Mouse (Mus musculus) kidney, postnatal 4 days (tissue): ENCODE data around the gene Slc38a1.
A peak's percentile ranks its signal among the peaks of the same experiment; 100 is the strongest.

Source experiments
- DNase-seq, 2 experiments: peaks; one replicate each; pipeline ENCODE4 v3.0.0; 2021; ENCODE audit warnings: mixed read lengths in 2 of 2

Slc38a1 gene

GRCm38 (mm10) chr15:96642436-96643405, at the start of gene Slc38a1:
Gene Slc38a1, minus strand, starts transcription at chr15:96642913.
- DNase-seq = peak; percentile 59 to 70

- DNase-seq = no peak
These were observed 49.7 kb upstream of the Slc38a1 start for GRCm38 (mm10) chr15:96692401-96692800.

DNA sequence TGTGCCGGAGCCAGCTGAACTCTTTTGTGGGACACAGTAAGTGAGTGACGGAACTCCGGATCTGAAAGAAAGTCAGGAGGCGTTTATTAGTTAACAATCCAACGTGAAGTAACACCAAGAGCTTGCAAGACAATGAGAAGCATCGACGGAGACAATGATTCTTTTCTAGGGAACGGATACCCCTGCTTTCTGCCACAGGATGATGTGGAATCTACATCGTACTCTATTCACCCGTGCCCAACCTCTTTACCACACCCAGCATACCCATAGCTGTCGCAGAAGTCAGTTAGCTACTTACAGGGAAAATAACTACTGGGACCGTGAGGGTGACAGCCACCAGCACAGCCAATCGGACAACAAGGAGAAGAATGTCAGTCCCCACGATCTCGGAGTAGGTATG, 48.7 kb upstream of the Slc38a1 start:
- DNase-seq = no peak

DNA sequence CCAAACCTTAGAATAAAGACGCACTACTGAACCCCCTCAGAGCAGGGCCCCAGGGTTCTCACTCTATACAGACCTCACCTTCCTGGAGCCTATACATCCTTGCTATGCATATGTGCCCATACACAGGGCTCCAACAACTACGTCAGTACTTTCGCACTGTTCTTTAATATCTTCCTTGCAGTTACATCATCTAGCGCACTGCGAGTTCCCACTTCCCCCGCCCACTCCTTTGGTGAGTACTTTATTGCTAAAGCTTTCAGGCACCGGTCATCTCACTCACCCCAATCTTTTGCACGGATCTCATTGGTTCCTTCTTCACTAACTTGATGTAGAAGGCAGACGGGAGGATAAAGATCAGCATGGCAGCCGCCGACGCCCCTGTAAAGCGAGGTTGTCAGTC, 48.1 kb upstream of the Slc38a1 start:
- no peak for DNase-seq

- no peak for DNase-seq
These were observed 47.2 kb upstream of the Slc38a1 start for GRCm38 (mm10) chr15:96689919-96690318.

GRCm38 (mm10) chr15:96688784-96689318, 46.1 kb upstream of the Slc38a1 start:
- no peak for DNase-seq

DNA sequence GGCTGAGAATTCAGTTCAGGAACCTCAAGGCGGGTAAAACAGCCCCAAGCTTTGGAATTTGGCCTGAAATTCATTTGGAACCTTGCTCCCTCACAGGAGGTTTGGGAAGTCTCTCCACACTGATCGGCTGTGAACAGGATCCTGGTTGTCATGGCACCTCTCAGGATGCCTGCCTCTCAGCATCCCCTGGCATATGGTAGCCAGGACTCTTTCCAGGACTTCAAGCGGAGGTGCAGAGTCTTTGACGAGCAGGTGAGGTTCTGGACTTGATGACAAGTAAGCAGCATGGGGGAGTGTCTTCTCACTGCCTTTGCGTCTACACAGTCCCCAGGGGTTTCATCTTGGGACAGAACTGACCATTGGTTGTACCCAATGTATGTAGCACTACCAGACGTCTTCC, 45.3 kb upstream of the Slc38a1 start:
- no peak for DNase-seq

GRCm38 (mm10) chr15:96687366-96687765, 44.7 kb upstream of the Slc38a1 start:
- no peak for DNase-seq

DNA sequence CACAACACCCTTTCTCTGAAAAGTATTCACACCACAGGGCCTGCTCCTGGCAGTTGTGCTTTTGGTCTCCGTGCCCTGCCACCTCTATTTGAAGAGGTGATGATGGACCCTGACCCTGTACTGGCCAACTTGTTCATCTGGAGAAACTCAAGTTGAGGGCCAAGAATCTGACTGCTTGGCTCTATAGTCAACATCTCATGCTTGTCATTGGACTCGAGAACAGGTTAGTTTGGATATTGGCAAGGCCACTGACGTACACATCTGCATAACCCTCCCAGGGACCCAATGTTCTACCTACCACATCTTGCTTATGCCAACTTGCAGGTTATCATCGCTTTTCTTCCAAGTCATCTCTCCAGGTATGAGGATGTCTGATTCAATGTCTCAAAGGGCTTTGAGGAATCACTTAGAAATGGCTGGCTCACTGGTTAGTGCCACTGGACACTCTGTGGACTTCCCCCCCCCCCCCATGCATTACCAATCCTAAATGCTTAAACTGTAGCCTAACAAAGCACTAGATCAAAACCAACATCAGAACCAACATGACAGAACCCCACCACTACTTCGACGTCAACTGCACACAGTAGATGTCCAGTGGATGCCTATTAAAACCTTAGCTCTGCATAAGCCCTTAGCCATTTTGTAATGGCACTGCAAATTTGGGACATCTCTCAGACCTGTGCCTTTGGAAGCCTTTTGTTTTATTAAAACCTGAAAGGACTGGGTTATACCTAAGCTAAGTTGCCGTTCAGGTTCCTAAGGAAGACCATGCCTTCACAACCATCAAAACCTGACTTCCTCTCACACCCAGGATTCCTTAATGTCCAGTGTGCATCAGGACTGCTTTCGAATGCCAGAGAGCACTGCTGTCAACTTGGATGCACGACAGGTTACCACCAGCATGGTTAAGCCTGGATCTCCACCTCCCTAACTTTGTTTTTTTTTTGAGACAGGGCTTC, 43.8 kb upstream of the Slc38a1 start:
- no peak for DNase-seq

- no peak for DNase-seq
These were observed 42.6 kb upstream of the Slc38a1 start for GRCm38 (mm10) chr15:96685273-96685672.

- DNase-seq = peak; percentile 72 to 82
These were observed 41.6 kb upstream of the Slc38a1 start for GRCm38 (mm10) chr15:96684132-96684830.

DNA sequence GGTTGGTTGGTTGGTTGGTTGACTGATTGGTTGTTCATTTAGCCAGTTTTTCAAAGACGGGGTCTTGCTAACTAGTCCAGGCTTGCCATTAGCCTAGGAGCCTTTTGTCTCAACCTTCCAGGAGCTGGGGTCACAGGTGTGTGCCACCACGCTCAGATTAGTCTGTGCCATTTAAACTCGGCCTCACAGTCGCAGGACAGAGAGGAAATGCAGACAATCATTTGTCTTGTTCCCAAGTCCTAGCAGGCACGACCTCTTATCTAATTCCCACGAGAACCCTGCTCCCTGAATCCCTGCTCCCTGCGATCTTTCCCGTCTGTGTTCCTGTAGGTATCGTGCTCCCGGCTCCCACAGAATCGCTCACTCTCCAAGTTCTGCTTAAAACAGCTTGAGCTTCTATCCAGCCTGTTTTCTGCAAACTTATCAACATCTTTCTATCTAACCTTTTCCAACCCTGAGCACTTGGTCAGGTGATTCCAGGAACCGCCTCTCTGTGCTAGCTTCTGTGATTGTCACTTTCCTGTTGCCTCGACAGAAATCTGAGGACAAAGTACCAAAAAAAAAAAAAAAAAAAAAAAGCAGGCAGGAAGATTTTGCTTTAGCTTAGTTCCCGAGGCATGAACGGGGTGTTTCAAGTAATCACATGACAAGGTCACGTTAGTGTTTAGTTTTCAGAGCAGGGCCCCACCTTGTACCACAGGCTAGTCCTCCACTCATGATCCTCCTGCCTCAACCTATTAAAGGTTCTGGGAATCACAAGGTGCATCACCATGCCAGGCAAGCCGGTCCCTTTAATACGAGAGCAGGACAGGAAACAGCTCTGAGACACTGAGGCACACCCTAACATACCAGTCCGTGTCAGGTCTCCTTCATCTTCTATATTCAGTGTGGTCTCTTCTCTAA, 36.4 kb upstream of the Slc38a1 start:
- DNase-seq = no peak

DNA sequence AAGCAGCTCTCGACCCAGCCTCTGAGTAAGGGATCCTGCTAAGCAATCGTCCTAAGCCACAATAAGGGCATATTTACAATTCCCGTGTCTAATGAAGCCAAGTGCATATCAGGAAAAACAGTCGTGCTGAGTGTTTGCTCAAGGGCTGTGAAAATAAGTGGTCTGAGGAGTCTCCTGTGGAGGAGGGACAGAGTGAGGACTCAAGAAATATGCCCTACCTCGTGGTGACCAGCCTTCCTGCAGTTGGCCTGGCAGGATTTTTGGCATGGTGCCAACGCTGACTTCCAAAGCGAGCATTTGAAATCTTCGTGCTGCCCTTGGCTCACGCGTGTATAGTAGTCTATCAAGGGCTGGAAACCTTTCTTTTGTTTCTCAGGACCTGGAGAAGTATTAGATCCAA, 33.8 kb upstream of the Slc38a1 start:
- DNase-seq = peak; percentile 56 to 67

DNA sequence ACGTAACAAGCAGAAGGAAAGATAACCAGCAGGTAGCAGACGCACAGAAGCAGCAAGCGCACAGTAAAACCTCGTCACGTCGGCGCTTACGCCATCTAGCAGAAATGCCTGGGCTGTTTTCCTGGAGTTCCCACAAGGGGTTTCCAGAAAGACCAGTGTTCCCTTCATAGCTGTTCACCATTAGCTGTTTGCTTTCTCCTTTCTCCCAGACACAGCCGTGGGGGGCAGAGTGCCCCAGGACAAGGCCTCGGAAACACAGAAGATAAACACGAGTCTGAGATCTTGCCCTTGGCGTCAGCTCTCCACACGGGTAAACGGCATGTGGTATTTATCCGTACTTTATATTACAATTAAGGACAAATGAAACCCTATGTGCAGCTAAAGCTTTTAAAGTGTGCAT, 33.0 kb upstream of the Slc38a1 start:
- DNase-seq = no peak

DNA sequence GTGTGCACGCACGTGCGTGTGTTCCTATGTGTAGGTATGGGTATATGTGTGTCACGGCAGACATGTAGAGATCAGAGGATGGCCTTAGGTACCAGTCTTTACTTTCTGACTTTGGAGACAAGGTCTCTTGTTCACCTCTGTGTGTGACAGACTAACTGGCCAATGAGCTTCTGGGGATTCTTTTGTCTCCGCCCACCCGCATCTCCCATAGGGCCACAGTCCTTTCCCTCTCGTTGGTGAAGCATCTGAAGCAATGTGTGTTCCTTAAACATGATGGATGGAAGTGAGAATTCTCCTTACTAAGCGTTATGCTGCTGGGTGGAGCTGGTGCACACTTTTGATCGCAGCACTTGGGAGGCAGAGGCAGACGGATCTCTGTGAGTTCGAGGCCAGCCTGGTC, 32.3 kb upstream of the Slc38a1 start:
- no peak for DNase-seq

GRCm38 (mm10) chr15:96674089-96674488, 31.4 kb upstream of the Slc38a1 start:
- DNase-seq = no peak

DNA sequence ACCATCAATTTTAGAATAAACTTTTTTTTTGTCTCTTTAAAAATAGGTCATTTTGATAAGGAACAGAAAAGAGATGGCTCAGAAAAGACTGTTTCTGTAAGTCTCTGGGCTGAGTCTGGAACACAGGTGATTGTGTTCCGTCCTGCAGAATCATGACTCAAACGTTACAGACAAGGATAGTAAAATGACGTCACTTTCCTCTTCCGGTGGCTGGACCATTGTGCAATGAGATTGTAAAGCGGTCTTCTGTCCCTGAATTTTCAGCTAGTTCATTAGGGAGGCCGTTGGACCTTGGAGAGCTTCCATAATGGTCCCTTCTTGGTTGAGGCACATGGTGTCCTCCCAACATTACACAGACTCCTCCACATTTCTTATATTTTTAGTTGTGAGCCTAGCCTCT, 27.0 kb upstream of the Slc38a1 start:
- DNase-seq = no peak

DNA sequence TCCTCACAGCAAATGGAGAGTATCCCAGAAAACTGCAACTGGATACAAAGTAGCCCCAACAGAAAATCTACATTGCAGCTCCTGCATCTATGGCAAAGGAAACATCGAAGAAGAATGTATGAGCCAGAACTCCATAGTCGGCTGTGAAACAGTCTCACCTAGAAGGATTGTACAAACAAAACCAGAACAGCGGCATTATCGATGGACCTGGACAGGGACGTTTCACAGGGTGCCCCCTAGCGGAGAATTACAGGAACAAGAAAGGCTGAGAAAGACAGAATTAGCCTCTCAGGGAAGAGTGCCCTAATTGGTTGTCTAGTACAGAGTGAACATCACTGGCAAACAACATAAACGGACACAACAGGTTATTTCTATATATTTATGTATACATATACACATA, 23.9 kb upstream of the Slc38a1 start:
- peak; percentile 70 to 77 for DNase-seq

GRCm38 (mm10) chr15:96665889-96666288, 23.2 kb upstream of the Slc38a1 start:
- peak; percentile 75 to 83 for DNase-seq

- DNase-seq = no peak
These were observed 18.0 kb upstream of the Slc38a1 start for GRCm38 (mm10) chr15:96660590-96661141.

DNA sequence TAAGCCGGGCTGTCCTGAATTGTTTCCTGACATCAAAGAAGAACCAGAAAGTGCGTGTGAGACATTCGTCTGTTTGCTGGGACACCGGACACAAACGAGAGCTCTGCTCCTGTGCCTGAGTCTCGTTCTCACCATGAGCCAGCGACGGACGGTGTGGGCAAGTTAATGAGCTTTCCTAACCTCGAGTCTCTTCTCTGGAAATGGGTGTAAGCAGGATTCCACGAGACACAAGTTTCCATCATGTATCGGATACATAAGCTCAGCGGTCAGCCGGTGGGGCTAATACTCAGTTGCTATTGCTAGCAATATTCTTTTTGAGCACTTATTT, 15.5 kb upstream of the Slc38a1 start:
- DNase-seq = no peak
